Mouse (Mus musculus): ENCODE results near the gene Ccnyl1. TPM values are rescaled to one million over a fixed set of nuclear protein-coding genes. Genes with fewer than 3 reads are reported as not detected.
A peak's percentile ranks its signal among the peaks of the same experiment; 100 is the strongest.
"Not testable (repeated sequence)": the region's sequence is repeated elsewhere in the genome, so short reads cannot be mapped to it uniquely, and the experiment has no call there.

Ccnyl1 gene
- polyA plus RNA-seq (2016; fragmentation: Nextera tagmentation; extraction: Ambion mirVana): 4.0 and 5.4 TPM in 2 replicates

GRCm38 (mm10) chr1:64690213-64691013, at the start of gene Ccnyl1:
Ccnyl1 (plus strand) TSS chr1:64690455.
- H3K9me3 ChIP-seq: no peaks in the 10 kb centered on the region
- peaks cover 18% of the 10 kb centered on the region for H3K4me1 ChIP-seq
- H3K4me3 ChIP-seq: peak within 1 kb of the TSS; percentile 83
- no peaks in the 10 kb centered on the region for H3K27me3 ChIP-seq (ENCODE audit: insufficient read depth, poor library complexity, severe bottlenecking)
- peak within 1 kb of the TSS; percentile 90 for H3K27ac ChIP-seq
- DNase-seq (ENCODE audit: low spot score): peak; percentile 99
- WGBS: 1% methylated on average over 69 of the region's 71 CpGs
- H3K36me3 ChIP-seq: no peaks in the 10 kb centered on the region

GRCm38 (mm10) chr1:64641069-64641468, 49.2 kb upstream of the Ccnyl1 start:
- no peaks in the 10 kb centered on the region for H3K9me3 ChIP-seq
- no peak overlapping the region for H3K27ac ChIP-seq
- H3K27me3 ChIP-seq (ENCODE audit: insufficient read depth, poor library complexity, severe bottlenecking): no peaks in the 10 kb centered on the region
- DNase-seq (ENCODE audit: low spot score): no peak
- H3K36me3 ChIP-seq: no peaks in the 10 kb centered on the region
- WGBS: 89% methylated on average over 6 of the region's 6 CpGs
- H3K4me1 ChIP-seq: 0 out of 2 replicates have a peak, but pooled peaks cover 3% of the 10 kb centered on the region
- H3K4me3 ChIP-seq: no peak overlapping the region

GRCm38 (mm10) chr1:64642541-64642940, 47.7 kb upstream of the Ccnyl1 start:
- H3K4me3 ChIP-seq; H3K27ac ChIP-seq; H3K9me3 ChIP-seq; DNase-seq (ENCODE audit: low spot score); H3K4me1 ChIP-seq; H3K36me3 ChIP-seq; H3K27me3 ChIP-seq (ENCODE audit: insufficient read depth, poor library complexity, severe bottlenecking): not testable (repeated sequence)
- WGBS: 92% methylated on average over 8 of the region's 8 CpGs

GRCm38 (mm10) chr1:64644513-64644912, 45.7 kb upstream of the Ccnyl1 start:
- H3K4me3 ChIP-seq: no peak overlapping the region
- no peaks in the 10 kb centered on the region for H3K9me3 ChIP-seq
- 88% methylated on average over 3 of the region's 3 CpGs for WGBS
- no peak overlapping the region for H3K27ac ChIP-seq
- no peaks in the 10 kb centered on the region for H3K36me3 ChIP-seq
- no peaks in the 10 kb centered on the region for H3K27me3 ChIP-seq (ENCODE audit: insufficient read depth, poor library complexity, severe bottlenecking)
- 0 out of 2 replicates have a peak, but pooled peaks cover 3% of the 10 kb centered on the region for H3K4me1 ChIP-seq
- DNase-seq (ENCODE audit: low spot score): no peak

GRCm38 (mm10) chr1:64649362-64650124, 40.7 kb upstream of the Ccnyl1 start:
- 66% methylated on average over 11 of the region's 11 CpGs for WGBS
- H3K36me3 ChIP-seq: no peaks in the 10 kb centered on the region
- H3K4me1 ChIP-seq: 0 out of 2 replicates have a peak, but pooled peaks cover 7% of the 10 kb centered on the region
- no peak overlapping the region for H3K27ac ChIP-seq
- no peak overlapping the region for H3K4me3 ChIP-seq
- H3K27me3 ChIP-seq (ENCODE audit: insufficient read depth, poor library complexity, severe bottlenecking): no peaks in the 10 kb centered on the region
- no peaks in the 10 kb centered on the region for H3K9me3 ChIP-seq
- no peak for DNase-seq (ENCODE audit: low spot score)

GRCm38 (mm10) chr1:64653701-64654100, 36.6 kb upstream of the Ccnyl1 start:
- no peak overlapping the region for H3K4me3 ChIP-seq
- WGBS: 86% methylated on average over 6 of the region's 6 CpGs
- 0 out of 2 replicates have a peak, but pooled peaks cover 4% of the 10 kb centered on the region for H3K4me1 ChIP-seq
- H3K9me3 ChIP-seq: no peaks in the 10 kb centered on the region
- no peak overlapping the region for H3K27ac ChIP-seq
- no peaks in the 10 kb centered on the region for H3K27me3 ChIP-seq (ENCODE audit: insufficient read depth, poor library complexity, severe bottlenecking)
- H3K36me3 ChIP-seq: no peaks in the 10 kb centered on the region
- no peak for DNase-seq (ENCODE audit: low spot score)

GRCm38 (mm10) chr1:64655415-64655814, 34.8 kb upstream of the Ccnyl1 start:
- H3K9me3 ChIP-seq: no peaks in the 10 kb centered on the region
- no peaks in the 10 kb centered on the region for H3K36me3 ChIP-seq
- H3K4me3 ChIP-seq: no peak overlapping the region
- no peak for DNase-seq (ENCODE audit: low spot score)
- 21% methylated on average over 1 of the region's 1 CpGs for WGBS
- no peak overlapping the region for H3K27ac ChIP-seq
- 0 out of 2 replicates have a peak, but pooled peaks cover 4% of the 10 kb centered on the region for H3K4me1 ChIP-seq
- no peaks in the 10 kb centered on the region for H3K27me3 ChIP-seq (ENCODE audit: insufficient read depth, poor library complexity, severe bottlenecking)

GRCm38 (mm10) chr1:64656423-64657129, 33.7 kb upstream of the Ccnyl1 start:
- Histone ChIP-seq H3K27me3 (ENCODE audit: insufficient read depth, poor library complexity, severe bottlenecking) (no peaks in the 10 kb centered on the region), H3K27ac (no peak overlapping the region), H3K4me1 (0 out of 2 replicates have a peak, but pooled peaks cover 4% of the 10 kb centered on the region), H3K4me3 (no peak overlapping the region), H3K9me3 (no peaks in the 10 kb centered on the region), H3K36me3 (no peaks in the 10 kb centered on the region)
- WGBS: 81% methylated on average over 3 of the region's 3 CpGs
- DNase-seq (ENCODE audit: low spot score): no peak

- Histone ChIP-seq H3K9me3 (no peaks in the 10 kb centered on the region), H3K27me3 (ENCODE audit: insufficient read depth, poor library complexity, severe bottlenecking) (no peaks in the 10 kb centered on the region), H3K4me1 (no peaks in the 10 kb centered on the region), H3K27ac (0 out of 2 replicates have a peak overlapping the region, but pooled peaks have one; percentile 30), H3K4me3 (no peak overlapping the region), H3K36me3 (no peaks in the 10 kb centered on the region)
- WGBS: 58% methylated on average over 7 of the region's 7 CpGs
- no peak for DNase-seq (ENCODE audit: low spot score)
Observed at GRCm38 (mm10) chr1:64658876-64659275, 31.4 kb upstream of the Ccnyl1 start.

GRCm38 (mm10) chr1:64667111-64667633, 23.1 kb upstream of the Ccnyl1 start:
- Histone ChIP-seq H3K9me3 (no peaks in the 10 kb centered on the region), H3K4me1 (no peaks in the 10 kb centered on the region), H3K27ac (no peak overlapping the region), H3K36me3 (no peaks in the 10 kb centered on the region), H3K4me3 (no peak overlapping the region), H3K27me3 (ENCODE audit: insufficient read depth, poor library complexity, severe bottlenecking) (no peaks in the 10 kb centered on the region)
- DNase-seq (ENCODE audit: low spot score): no peak
- WGBS: 69% methylated on average over 2 of the region's 2 CpGs

- H3K36me3 ChIP-seq: no peaks in the 10 kb centered on the region
- no peaks in the 10 kb centered on the region for H3K4me1 ChIP-seq
- H3K9me3 ChIP-seq: no peaks in the 10 kb centered on the region
- DNase-seq (ENCODE audit: low spot score): no peak
- 76% methylated on average over 2 of the region's 2 CpGs for WGBS
- H3K27me3 ChIP-seq (ENCODE audit: insufficient read depth, poor library complexity, severe bottlenecking): no peaks in the 10 kb centered on the region
- H3K4me3 ChIP-seq: no peak overlapping the region
- no peak overlapping the region for H3K27ac ChIP-seq
Observed at GRCm38 (mm10) chr1:64669451-64669850, 20.8 kb upstream of the Ccnyl1 start.

GRCm38 (mm10) chr1:64673931-64674330, 16.3 kb upstream of the Ccnyl1 start:
- 84% methylated on average over 5 of the region's 5 CpGs for WGBS
- no peaks in the 10 kb centered on the region for H3K9me3 ChIP-seq

More at GRCm38 (mm10) chr1:64673931-64674330, 16.3 kb upstream of the Ccnyl1 start:
- no peak for DNase-seq (ENCODE audit: low spot score)
- Histone ChIP-seq H3K4me1 (no peaks in the 10 kb centered on the region), H3K36me3 (no peaks in the 10 kb centered on the region), H3K27me3 (ENCODE audit: insufficient read depth, poor library complexity, severe bottlenecking) (no peaks in the 10 kb centered on the region), H3K4me3 (no peak overlapping the region), H3K27ac (no peak overlapping the region)
